Mouse (Mus musculus) liver, embryonic 14.5 days (tissue): ENCODE data around the gene Zfp81.

Experiments used
- CTCF ChIP-seq: IDR thresholded peaks from 2 replicates; pipeline ENCODE4 v1.5.1; 2016; ENCODE audit warnings: antibody characterized with exemption, low read depth, control low read depth
- EP300 ChIP-seq: IDR thresholded peaks from 2 replicates; pipeline ENCODE4 v1.6.1; 2016; ENCODE audit warnings: antibody characterized with exemption, low read depth

DNA sequence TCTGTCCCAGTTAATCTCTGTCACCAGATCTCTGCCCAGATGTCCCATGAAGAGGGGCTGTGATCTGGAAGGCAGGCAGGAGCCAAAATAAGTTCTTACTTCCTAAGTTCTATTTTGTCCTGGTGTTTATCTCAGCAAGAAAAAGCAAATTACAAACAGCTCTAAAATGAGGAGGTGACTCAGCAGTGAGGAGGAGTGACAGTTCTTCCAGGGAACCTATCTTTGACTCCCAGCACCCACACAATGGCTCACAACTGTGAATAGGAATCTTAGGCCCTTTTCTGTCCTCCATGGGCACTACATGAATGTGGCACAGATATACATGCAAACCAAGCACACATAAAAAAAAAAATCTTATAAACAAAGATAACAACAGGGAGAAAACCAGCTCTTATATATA lies 27.0 kb upstream of the Zfp81 start:
- no peak for TF ChIP-seq CTCF
- no peak for TF ChIP-seq EP300
